Mouse (Mus musculus) midbrain, postnatal 0 days (tissue): ENCODE measurements around the gene Trabd2b. TPM values are rescaled to one million over a fixed set of nuclear protein-coding genes. Genes with fewer than 3 reads are reported as not detected.

Experiments
- ATAC-seq: fragments of 200-750 bp; cut with Nextera tagmentation; 2 replicates; pipeline ENCODE4 v1.8.0; 2017; ENCODE audit warnings: moderate number of reproducible peaks, mild to moderate bottlenecking, moderate TSS enrichment, moderate library complexity; ENCODE audit not compliant: low FRiP score
- DNase-seq: peaks from one replicate; pipeline ENCODE4 v3.0.0-alpha.2; 2015; ENCODE audit warnings: low spot score
- H3K27ac ChIP-seq: fragments of 300-500 bp; sonication (generic); 2 replicates; pipeline ENCODE4 v1.5.1; 2014; ENCODE audit warnings: low read depth, mild to moderate bottlenecking, low read length, mixed read lengths
- H3K27me3 ChIP-seq: fragments of 300-500 bp; sonication (generic); 2 replicates; pipeline ENCODE4 v1.6.1; 2014; ENCODE audit warnings: low read length, control low read depth, mixed read lengths; ENCODE audit not compliant: insufficient read depth
- H3K36me3 ChIP-seq: fragments of 300-500 bp; sonication (generic); 2 replicates; pipeline ENCODE4 v1.6.1; 2014; ENCODE audit warnings: low read length, control low read depth, mixed read lengths; ENCODE audit not compliant: insufficient read depth
- H3K4me1 ChIP-seq: fragments of 300-500 bp; sonication (generic); 2 replicates; pipeline ENCODE4 v1.6.1; 2014; ENCODE audit warnings: mild to moderate bottlenecking, control low read depth, antibody characterized with exemption, low read length, mixed read lengths; ENCODE audit not compliant: insufficient read depth
- H3K4me2 ChIP-seq: fragments of 300-500 bp; sonication (generic); 2 replicates; pipeline ENCODE4 v1.6.1; 2014; ENCODE audit warnings: low read depth, mild to moderate bottlenecking, low read length, mixed read lengths; ENCODE audit not compliant: poor library complexity, severe bottlenecking
- H3K4me3 ChIP-seq: fragments of 300-500 bp; sonication (generic); 2 replicates; pipeline ENCODE4 v1.5.1; 2014; ENCODE audit warnings: low read depth, mild to moderate bottlenecking, low read length, moderate library complexity
- H3K9ac ChIP-seq: fragments of 300-500 bp; sonication (generic); replicated peaks from 2 replicates; pipeline ENCODE4 v1.6.1; 2014; ENCODE audit warnings: mild to moderate bottlenecking, low read length, moderate library complexity, mixed read lengths; ENCODE audit not compliant: poor library complexity, severe bottlenecking
- H3K9me3 ChIP-seq: fragments of 300-500 bp; sonication (generic); 2 replicates; pipeline ENCODE4 v1.6.1; 2016; ENCODE audit warnings: low read length, control low read depth
- CTCF ChIP-seq: IDR thresholded peaks from 2 replicates; pipeline ENCODE4 v1.5.1; 2016; ENCODE audit warnings: antibody characterized with exemption, mild to moderate bottlenecking
- WGBS: fragments of 180-500 bp; shearing (Covaris S2); extraction: QIAGEN DNeasy Blood & Tissue Kit; methylation state at CpG from one replicate; pipeline ENCODE4 v1.1.7; 2014; 5-methylcytosine and 5-hydroxymethylcytosine counted together
- polyA plus RNA-seq: library from polyadenylated mRNA; unstranded; fragments of >200 nt; fragmentation: Nextera tagmentation; extraction: Ambion mirVana; gene quantifications from 2 replicates; pipeline ENCODE4 v1.2.1, GENCODE M21; 2015
- total RNA-seq: library from RNA; depleted of rRNA; stranded (reverse); fragments of >200 nt; gene quantifications from 2 replicates; pipeline ENCODE4 v1.2.3, GENCODE M21; 2014

The Trabd2b gene
- total and polyA plus RNA-seq, 2 experiments from 2014 or later = 0.48 to 1.8 TPM

- 0 out of 2 replicates have a peak, but pooled peaks cover 4% of the 10 kb centered on the region for H3K4me1 ChIP-seq
- H3K9ac ChIP-seq = no peak overlapping the region
- H3K27ac ChIP-seq = no peak overlapping the region
- ATAC-seq (no peak), DNase-seq (no peak)
- no peak for TF ChIP-seq CTCF
- peaks cover 34% of the 10 kb centered on the region for H3K27me3 ChIP-seq
- H3K9me3 ChIP-seq = no peaks in the 10 kb centered on the region
- no peak overlapping the region for H3K4me2 ChIP-seq
- H3K4me3 ChIP-seq = no peak overlapping the region
- H3K36me3 ChIP-seq = no peaks in the 10 kb centered on the region
Observed at GRCm38 (mm10) chr4:114409511-114409910, 3.0 kb downstream of the Trabd2b start.

DNA sequence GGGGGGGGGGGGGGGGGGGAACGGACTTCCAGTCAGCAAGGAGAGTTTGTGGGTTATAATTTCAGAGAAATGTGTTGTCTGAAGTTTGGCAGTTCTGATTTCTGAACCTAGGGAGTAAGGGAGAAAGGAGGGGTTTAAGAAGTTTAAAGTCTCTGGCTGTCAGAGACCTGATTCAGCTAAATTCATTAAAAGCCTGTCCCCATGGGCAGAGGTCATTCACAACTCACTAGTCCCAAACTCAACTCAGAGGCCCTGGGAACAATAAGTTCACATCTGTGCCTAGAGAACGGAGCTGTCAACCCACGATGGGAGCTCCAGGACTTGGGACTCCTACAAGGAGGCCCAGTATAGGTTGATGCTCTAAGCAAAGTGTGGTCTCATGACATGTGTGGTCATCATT is 3.5 kb downstream of the Trabd2b start:
- DNase-seq = no peak
- Histone ChIP-seq H3K9ac (no peak overlapping the region), H3K4me1 (0 out of 2 replicates have a peak, but pooled peaks cover 4% of the 10 kb centered on the region), H3K27ac (no peak overlapping the region), H3K4me2 (no peak overlapping the region), H3K9me3 (no peaks in the 10 kb centered on the region), H3K27me3 (peaks cover 34% of the 10 kb centered on the region), H3K4me3 (no peak overlapping the region), H3K36me3 (no peaks in the 10 kb centered on the region)
- 24% methylated on average over 3 of the region's 3 CpGs for WGBS
- no peak for ATAC-seq
- TF ChIP-seq CTCF = no peak

DNA sequence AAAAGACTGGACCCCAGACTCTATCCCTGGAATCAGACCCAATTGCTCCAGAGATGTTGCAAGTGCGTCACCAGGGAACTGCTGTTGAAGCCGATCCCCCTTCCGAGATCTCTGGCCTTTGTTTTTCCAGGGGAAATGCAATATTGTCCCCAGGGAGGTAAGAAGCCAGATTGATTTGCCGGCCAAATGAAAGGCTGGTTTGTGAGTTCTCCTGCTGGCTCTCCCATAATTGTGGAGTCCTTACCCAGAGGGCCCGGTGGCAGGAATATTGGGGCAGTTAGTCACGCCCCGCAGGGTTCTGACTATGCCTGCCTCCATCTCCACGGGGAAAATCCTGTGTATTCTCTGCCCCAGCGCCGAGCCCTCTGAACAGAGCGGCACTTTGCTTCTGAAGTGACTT is 3.9 kb downstream of the Trabd2b start:
- no peaks in the 10 kb centered on the region for H3K36me3 ChIP-seq
- ATAC-seq (no peak), DNase-seq (peak; percentile 21)
- H3K4me3 ChIP-seq = no peak overlapping the region
- H3K4me2 ChIP-seq = no peak overlapping the region
- no peak overlapping the region for H3K27ac ChIP-seq
- TF ChIP-seq CTCF = no peak
- 10% methylated on average over 11 of the region's 11 CpGs for WGBS
- H3K27me3 ChIP-seq = peaks cover 34% of the 10 kb centered on the region
- no peaks in the 10 kb centered on the region for H3K9me3 ChIP-seq
- H3K9ac ChIP-seq = no peak overlapping the region
- 0 out of 2 replicates have a peak, but pooled peaks cover 4% of the 10 kb centered on the region for H3K4me1 ChIP-seq

DNA sequence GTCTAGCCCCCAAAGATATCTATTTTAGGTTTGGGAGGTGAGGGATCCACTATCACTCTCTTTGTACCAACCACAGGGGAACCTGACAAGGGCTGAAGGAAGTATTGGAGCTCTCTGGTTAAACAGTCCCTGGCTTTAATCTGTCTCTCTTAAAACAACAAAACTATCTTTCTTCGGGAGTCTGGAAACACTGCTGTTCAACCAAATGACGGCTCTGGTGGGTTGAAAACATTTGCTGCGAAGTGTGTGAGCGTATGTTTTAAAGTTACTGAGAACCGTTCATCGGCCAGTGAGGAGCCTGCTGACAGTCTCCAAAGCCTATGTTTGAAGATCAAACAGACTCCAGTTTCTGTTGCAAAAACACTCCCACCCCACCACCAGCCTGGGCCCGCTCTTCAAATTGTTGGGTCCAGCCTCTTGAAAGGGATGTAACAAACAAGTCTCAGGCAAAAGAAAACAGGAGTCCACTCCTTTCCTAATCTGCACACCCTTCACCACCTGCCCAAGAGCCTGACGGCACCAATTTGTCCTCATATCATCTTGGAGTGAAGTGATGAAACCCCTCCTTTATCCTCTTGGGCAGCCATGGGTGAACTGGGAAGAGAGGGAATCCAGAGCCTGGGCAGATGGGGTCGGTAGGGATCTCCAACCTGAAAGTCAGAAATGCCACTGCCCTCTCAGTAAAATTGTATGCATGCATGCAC is 4.6 kb downstream of the Trabd2b start:
- no peak overlapping the region for H3K9ac ChIP-seq
- no peak overlapping the region for H3K4me2 ChIP-seq
- H3K36me3 ChIP-seq = no peaks in the 10 kb centered on the region
- no peak overlapping the region for H3K4me3 ChIP-seq
- WGBS = 29% methylated on average over 9 of the region's 9 CpGs
- ATAC-seq (no peak), DNase-seq (no peak)
- no peak overlapping the region for H3K27ac ChIP-seq
- no peak for TF ChIP-seq CTCF
- no peaks in the 10 kb centered on the region for H3K9me3 ChIP-seq
- 0 out of 2 replicates have a peak, but pooled peaks cover 4% of the 10 kb centered on the region for H3K4me1 ChIP-seq
- peaks cover 34% of the 10 kb centered on the region for H3K27me3 ChIP-seq

- H3K4me3 ChIP-seq = no peak overlapping the region
- WGBS = 54% methylated on average over 6 of the region's 6 CpGs
- no peak for TF ChIP-seq CTCF
- H3K36me3 ChIP-seq = no peaks in the 10 kb centered on the region
- ATAC-seq (no peak), DNase-seq (no peak)
- no peak overlapping the region for H3K4me2 ChIP-seq
- H3K27ac ChIP-seq = no peak overlapping the region
- H3K9me3 ChIP-seq = no peaks in the 10 kb centered on the region
- H3K4me1 ChIP-seq = no peaks in the 10 kb centered on the region
- H3K27me3 ChIP-seq = peaks cover 26% of the 10 kb centered on the region
- H3K9ac ChIP-seq = no peak overlapping the region
Observed at GRCm38 (mm10) chr4:114411846-114412390, 5.4 kb downstream of the Trabd2b start.

GRCm38 (mm10) chr4:114415925-114416645 is 9.6 kb downstream of the Trabd2b start:
- Histone ChIP-seq H3K9ac (no peak overlapping the region), H3K4me2 (0 out of 2 replicates have a peak overlapping the region, but pooled peaks have one; percentile 20), H3K27ac (no peak overlapping the region), H3K27me3 (no peaks in the 10 kb centered on the region), H3K9me3 (no peaks in the 10 kb centered on the region), H3K4me3 (no peak overlapping the region), H3K36me3 (no peaks in the 10 kb centered on the region), H3K4me1 (no peaks in the 10 kb centered on the region)
- 21% methylated on average over 16 of the region's 16 CpGs for WGBS
- 0 out of 2 replicates have a peak, but pooled peaks have one; percentile 16 for ATAC-seq
- DNase-seq = peak; percentile 36
- TF ChIP-seq CTCF = no peak
